Mouse (Mus musculus) left cerebral cortex, postnatal 14 days (tissue): ENCODE data around the gene Cox15. TPM values are rescaled to one million over a fixed set of nuclear protein-coding genes. Genes with fewer than 3 reads are reported as not detected.

Experiments used
- DNase-seq, 2 experiments: peaks; one replicate each; pipeline ENCODE4 v3.0.0; 2021 to 2022; ENCODE audit warnings: low spot score in 2 of 2, mixed read lengths in 1 of 2
- intact Hi-C: fragments of 180-260 bp; cut with DNase I; formaldehyde crosslinking; loops from one replicate; pipeline ENCODE4 v1.15.1; 2025
- total RNA-seq, 2 experiments: library from RNA; stranded (reverse); gene quantifications; 2 replicates each; pipeline ENCODE4 v1.2.3; 2021

The Cox15 gene
- total RNA-seq, 2 experiments from 2014 or later, result 18.6 to 19.2 TPM

- intact Hi-C loops, result no loop called here
These were observed 32.7 kb downstream of the Cox15 start for GRCm38 (mm10) chr19:43720061-43720460.

DNA sequence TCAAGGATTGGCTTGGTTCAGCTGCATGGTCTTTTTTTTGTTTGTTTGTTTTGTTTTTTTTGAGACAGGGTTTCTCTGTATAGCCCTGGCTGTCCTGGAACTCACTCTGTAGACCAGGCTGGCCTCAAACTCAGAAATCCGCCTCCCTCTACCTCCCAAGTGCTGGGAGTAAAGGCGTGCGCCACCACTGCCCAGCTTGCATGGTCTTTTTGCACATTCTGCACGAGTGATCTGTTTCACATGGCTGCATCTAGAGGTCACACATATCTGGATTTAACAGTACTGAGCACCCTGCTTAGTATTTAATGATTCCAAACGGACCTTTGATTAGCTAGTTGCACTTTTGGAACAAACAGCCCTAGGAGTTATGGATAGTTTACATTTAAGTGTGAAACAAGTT is 40.8 kb downstream of the Cox15 start:
- intact Hi-C loops, result no loop called here
- DNase-seq, result no peak

More at GRCm38 (mm10) chr19:43720061-43720460, 32.7 kb downstream of the Cox15 start:
- DNase-seq, result no peak

- DNase-seq, result no peak
- intact Hi-C loops, result no loop called here
These were observed 41.5 kb downstream of the Cox15 start for GRCm38 (mm10) chr19:43711159-43711916.

DNA sequence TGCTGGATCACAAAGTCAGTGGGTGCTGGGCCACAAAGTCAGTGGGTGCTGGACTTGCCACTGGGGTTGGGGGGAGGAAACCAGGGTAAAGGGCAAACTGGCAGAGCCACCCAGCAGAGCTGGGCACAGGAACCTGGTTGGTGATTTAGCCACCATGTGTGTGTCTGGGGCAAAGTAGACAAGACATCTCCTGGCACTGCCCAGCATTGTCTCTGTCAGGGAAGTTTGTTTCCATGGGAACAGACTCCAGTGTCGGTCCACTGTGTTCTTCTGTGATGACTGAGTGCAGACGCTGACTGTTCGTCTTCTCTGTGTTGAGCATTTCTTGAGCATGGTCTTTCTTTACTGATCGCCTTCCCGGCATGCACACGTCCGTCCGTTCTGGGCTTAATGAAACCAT is 43.5 kb downstream of the Cox15 start:
- DNase-seq, result no peak
- intact Hi-C loops, result no loop called here

GRCm38 (mm10) chr19:43708206-43708605 is 44.6 kb downstream of the Cox15 start:
- intact Hi-C loops, result no loop called here
- no peak for DNase-seq

DNA sequence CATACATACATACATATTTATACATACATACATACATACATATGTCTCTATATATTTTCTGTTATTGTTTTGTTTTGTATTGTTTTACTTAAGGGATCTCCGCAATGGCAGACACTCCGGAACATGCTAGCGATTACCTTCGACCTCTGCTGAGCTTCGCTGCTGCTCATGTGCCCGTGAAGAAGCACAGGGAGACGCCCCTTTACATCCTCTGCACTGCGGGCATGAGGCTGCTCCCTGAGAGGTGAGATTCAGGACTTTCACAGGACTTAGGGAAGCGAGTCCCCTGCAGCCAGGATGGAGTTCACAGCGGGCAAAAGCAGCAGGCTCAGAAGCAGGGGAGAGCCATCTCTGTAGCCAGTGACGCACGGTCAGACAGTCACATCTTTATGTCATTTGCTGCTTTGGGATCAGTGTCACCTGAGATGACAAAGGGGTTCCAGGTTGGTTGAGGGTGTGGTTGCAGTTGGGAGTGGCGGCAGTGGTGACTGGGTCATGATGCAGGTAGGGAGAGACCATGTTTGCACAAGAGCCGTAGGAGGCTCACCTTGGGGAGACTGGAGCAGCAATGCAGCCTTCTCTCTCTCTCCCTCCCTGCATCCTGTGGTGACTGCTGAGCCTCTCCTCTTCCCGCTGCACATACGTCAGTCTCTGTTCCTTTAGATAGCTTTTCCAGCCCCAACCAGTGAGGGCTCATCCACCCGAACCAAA is 47.9 kb downstream of the Cox15 start:
- DNase-seq, result no peak
- intact Hi-C loops, result no loop called here

DNA sequence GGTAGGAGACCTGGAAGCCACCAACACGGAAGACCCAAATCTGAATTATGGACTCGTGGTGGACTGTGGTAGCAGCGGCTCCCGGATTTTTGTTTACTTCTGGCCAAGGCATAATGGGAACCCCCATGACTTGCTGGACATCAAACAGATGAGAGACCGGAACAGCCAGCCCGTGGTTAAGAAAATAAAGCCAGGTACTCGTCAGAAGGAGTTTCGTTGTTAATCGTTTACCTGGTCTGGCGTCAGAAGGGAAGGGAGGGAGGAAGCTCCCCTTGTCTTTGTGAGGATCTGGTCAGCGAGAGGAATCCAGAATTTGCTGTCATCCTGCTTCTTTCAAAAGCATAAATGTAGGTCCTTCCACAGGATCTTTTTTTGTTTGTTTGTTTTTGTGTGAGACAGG is 48.6 kb downstream of the Cox15 start:
- intact Hi-C loops, result no loop called here
- no peak for DNase-seq

DNA sequence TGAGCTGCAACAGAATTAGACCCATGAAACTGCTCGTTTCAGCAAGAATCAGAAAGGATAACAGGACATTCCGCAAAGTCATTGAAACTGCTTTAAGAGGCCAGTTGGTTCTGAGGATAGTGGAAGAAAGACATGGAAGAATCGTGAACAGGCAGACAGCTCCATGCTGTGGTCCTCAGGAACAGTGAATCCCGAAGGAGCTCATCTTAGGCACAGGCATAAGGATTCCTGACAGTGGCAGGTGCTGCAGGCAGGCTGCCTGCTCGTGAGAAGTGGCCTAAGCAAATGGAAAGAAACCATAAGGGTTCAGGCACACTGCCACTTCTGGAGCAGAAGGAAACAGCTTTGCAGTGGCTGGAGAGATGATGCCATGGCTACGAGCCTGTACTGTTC is 53.0 kb downstream of the Cox15 start:
- intact Hi-C loops, result no loop called here
- peak in 1 of 2 experiments; percentile 37 for DNase-seq

GRCm38 (mm10) chr19:43699021-43699762 is 53.6 kb downstream of the Cox15 start:
- peak in 1 of 2 experiments; percentile 48 for DNase-seq
- intact Hi-C loops, result no loop called here

DNA sequence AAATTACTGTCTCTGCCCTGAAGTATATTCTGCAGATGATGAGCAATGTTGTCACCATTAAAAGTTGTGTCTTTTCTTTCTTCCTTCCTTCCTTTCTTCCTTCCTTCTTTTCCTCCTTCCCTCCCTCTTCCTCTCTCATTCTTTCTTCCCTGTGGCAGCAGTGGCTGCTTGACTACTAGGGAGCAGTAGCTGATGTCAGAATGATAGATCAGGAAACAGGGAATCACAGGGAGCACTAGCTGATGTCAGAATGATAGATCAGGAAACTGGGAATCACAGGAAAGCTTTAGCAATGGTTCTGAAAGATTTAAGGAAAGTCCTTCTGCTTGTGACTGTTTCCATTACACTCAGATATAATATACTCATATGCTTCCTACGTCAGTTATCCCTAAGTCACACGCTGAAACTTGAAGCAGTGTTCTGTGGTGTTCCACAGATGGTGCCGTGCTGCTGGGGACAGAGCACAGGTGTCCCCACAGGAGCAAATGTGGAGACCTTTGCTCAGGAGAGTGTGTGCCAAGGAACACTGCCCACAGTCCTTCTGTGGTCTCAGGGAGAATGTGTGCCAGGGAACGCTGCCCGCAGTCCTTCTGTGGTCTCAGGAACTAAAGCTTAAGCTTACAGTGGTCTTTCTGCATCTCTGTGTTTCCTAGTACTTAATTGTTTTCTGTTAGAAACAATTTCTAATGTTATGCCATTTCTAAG is 55.0 kb downstream of the Cox15 start:
- intact Hi-C loops, result no loop called here
- DNase-seq, result no peak

DNA sequence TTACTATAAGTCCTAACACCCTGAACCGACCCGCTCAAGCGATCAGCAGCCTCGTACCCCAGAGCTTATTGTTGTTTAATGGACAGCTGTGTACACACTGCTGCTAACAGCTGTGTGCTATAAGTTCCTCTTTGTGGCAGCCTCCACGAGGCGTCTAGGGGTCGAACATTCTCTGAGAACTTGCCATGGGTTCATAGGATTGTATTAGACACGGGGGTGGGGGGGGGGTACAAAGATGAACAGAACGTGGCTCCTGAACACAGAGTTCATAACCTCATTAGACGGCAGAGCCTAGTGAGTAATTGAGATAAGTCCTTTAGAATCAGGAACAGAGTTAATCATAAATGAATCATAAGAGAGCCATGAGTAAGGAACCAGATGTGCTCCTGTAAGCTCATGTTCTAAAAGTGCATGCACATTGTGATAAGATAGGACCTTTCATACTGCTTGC is 57.3 kb downstream of the Cox15 start:
- DNase-seq, result no peak
- intact Hi-C loops, result no loop called here

GRCm38 (mm10) chr19:43692815-43693214 is 60.0 kb downstream of the Cox15 start:
- intact Hi-C loops, result no loop called here
- DNase-seq, result no peak

- intact Hi-C loops, result no loop called here
- DNase-seq, result peak; percentile 98
These were observed 63.2 kb downstream of the Cox15 start, which contains the start of gene Entpd7 for GRCm38 (mm10) chr19:43689419-43690246. Entpd7 (plus strand) TSS chr19:43689672.

Other genes with a start within 250 kb of the Cox15 start
- 100 to 1,000 TPM; 324 to 342 TPM for gene Got1, start 228.4 kb downstream of the Cox15 start, total RNA-seq
- not detected for gene Nkx2-3, start 140.7 kb downstream of the Cox15 start, total RNA-seq
- 10 to 100 TPM; 30.2 to 36.4 TPM for gene Slc25a28, start 78.1 kb downstream of the Cox15 start, total RNA-seq
- 10 to 100 TPM; 24.0 to 25.6 TPM for gene Entpd7, start 63.3 kb downstream of the Cox15 start, total RNA-seq
- 1 to 10 TPM; 4.0 to 6.0 TPM for gene Cutc, start within 50 bp of the Cox15 start, total RNA-seq
- gene Abcc2, start 29.2 kb upstream of the Cox15 start, total RNA-seq, result under 1 TPM; 0.11 to 0.66 TPM
- 10 to 100 TPM in 1 of 2 experiments, 1 to 10 TPM in 1; 9.4 to 10.7 TPM for gene Dnmbp, start 187.2 kb upstream of the Cox15 start, total RNA-seq
- under 1 TPM; 0.15 to 0.31 TPM for gene Cpn1, start 233.6 kb upstream of the Cox15 start, total RNA-seq